Mouse (Mus musculus): ENCODE data around the gene Vip.

Gene Vip

DNA sequence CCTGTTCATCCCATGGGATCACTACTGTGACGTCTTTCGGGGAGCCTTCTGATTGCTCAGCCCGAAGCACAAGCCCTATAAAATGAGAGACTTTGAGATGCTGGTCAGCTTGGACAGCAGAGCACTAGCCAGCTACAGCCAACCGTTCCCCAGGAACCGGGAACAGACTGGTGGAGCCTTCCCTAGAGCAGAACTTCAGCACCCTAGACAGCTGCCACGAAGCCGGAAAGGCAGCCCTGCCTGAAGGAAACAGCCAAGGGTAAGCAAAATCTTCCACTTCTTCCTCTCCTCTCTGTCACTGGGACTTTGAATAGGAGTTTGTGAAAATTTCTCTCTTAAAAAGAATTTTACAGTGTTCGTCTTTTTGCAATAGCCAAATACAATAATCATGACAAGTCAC lies at the start of gene Vip:
TSS of gene Vip (plus strand) at position 107 of the 400 bp plus-strand sequence.
- peak in 1 of 2 experiments; percentile 24 for DNase-seq (ENCODE audit: low spot score in 2 of 2)

DNA sequence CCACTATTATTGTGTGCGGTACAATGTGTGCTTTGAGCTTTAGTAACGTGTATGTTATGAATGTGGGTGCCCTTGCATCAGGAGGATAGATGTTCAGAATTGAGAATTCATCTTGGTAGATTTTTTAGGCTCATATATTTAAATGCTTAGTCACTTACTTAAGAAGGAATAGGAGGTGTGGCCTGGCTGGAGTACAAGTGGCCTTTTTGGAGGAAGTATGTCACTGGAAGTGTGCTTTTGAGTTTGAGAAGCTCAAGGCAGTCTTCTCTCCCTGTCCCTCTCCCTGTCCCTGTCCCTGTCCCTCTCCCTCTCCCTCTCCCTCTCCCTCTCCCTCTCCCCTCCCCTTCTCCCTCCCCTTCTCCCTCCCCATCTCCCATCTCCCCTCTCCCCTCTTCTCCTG lies 48.0 kb upstream of the Vip start:
- no peak for DNase-seq (ENCODE audit: low spot score in 2 of 2)

DNA sequence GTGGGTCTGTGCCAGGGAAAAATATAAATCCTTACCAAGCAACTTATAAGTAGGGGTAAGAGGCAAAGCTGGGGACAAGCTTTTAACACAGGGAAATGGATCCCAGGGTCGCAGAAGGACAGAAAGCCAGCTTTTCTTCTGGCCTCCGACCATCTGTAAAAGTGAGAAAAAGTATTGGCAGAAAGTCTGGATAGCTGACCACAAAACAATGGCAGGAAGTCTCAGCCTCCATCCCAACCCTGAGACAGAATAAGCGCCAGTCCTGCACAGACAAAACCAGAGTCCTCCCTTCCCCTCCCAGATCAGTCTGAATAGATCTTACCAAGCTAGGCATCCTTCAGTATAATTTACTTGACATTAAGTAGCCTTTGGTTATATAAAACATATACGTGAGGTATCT lies 47.0 kb upstream of the Vip start:
- DNase-seq (ENCODE audit: low spot score in 2 of 2) = no peak

DNA sequence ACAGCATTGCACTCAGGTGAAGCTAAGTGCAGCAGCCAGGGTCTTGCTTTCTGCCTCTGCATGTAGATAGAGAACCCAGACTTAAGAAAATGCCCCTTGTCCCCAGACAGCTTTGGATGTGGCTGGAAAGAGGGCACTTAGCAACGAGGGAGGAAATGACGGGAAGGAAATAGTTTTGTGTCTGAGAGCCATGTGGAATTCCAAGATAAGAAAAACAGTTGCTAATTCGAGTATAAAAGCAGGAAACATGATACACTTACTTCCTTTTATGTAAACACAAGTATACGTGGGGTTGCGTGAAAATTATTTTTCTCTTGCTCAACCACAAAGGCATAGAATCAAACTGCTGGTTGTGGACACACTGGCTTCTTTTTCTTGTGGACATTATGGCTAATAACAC lies 45.6 kb upstream of the Vip start, which contains the start of gene Myct1:
TSS of gene Myct1 (plus strand) at position 312 of the 400 bp plus-strand sequence.
- DNase-seq (ENCODE audit: low spot score in 2 of 2) = no peak

DNA sequence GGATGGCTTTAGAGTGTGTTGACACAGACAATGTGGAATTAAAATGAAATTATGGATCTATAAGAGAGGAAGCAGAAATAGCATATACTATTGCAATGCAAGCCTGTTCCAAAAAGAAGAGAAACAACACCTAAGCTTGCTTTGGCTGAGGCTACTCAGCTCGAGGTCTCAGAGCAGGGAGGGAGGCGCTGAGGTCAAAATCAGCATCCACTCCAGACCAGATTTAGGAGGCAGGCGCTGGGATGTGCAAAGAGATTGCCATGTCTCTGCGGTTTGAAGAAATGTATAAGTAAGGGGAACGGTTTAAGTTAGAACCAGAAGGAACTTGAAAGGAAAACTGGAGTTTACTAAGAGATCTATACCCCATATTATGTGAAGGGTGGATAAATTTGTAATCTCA lies 44.6 kb upstream of the Vip start:
- no peak for DNase-seq (ENCODE audit: low spot score in 2 of 2)

DNA sequence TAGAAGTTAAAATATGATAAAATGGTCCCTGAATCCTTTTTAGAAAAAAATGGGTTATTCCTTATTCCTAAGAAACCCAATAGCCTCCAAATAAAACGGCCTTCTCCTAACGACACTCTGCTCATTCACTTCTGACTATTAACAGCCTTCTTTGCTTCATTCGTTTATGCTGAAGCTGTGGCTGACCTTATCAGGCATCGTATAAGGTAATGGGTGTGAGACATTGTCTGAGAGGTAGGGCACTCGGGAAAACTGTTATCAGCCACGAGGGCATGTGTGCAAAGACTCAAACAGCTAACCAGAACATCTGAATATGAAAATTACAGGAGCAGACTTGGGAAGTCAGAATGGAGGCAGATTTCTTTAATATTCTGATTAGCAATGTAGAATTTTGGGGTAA lies 42.5 kb upstream of the Vip start:
- no peak for DNase-seq (ENCODE audit: low spot score in 2 of 2)

DNA sequence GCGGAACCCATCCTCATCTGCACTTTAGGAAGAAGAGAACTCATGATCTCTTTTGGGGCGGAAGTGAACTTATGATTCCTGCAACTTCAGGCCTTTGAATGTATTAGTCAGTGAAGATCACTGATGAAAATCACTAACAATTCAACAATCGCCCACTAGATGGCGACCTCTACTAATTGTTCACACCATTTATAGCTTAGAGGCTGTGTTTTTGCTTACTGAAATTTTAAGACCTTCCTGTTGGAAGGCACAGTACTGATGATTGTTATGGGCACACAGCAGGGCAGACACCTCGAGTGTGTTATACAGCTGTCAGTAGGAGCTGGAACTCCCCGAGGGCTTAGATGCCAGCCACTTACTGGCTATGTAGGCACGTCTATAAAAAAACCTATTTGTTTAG lies 38.9 kb upstream of the Vip start:
- DNase-seq (ENCODE audit: low spot score in 2 of 2) = peak; percentile 50 to 68

DNA sequence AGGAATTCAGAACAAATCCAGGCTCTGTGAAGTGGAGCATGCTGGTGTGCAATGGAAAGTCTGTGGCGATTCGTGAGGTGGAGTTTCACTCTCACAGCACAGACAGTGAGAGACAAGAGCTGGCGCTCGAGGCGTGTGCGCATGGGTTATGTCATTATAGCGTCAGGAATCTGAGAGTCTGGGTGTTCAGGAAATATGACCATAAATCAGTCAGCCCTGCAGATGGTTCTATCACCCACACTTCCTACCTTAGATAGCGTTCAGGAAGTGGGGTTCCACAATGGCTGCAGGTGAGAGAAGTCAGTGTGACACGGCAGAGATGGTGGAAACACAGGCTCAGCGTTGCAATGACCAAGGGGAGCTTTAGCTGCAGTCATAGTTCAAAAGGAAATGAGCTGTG lies 35.5 kb upstream of the Vip start:
- DNase-seq (ENCODE audit: low spot score in 2 of 2) = no peak

DNA sequence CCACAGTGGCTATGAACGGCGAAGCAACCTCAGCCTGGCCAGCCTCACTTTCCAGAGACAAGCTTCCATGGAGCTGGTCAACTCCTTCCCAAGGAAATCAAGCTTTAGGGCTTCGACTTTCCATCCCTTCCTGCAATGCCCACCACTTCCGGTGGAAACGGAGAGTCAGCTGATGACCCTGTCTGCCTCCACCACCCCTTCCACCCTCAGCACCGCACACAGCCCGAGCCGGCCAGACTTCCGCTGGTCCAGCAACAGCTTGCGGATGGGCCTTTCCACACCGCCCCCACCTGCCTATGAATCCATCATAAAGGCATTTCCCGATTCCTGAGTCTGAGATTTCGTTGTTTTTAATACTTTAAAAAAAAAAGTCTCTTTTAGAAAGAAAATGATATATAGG lies 34.6 kb upstream of the Vip start:
- no peak for DNase-seq (ENCODE audit: low spot score in 2 of 2)

DNA sequence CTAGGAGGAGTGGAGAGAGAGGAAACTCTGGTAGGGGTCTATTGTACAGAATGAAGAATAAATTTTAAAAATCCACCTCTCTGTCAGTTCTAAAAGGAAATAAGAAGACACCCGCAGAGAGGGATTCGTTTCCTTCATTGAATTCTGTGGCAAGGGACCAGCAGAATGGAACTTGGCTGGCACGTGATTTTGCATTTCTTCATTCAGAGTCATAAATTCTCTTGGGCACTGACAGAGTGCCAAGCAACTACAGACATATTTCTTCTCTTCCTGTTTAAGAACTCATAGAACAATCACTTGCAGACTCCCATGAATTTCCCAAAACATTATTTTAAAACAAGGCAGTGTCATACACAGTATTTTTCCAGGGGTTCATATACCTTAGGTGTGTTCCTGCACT lies 30.1 kb upstream of the Vip start:
- no peak for DNase-seq (ENCODE audit: low spot score in 2 of 2)

DNA sequence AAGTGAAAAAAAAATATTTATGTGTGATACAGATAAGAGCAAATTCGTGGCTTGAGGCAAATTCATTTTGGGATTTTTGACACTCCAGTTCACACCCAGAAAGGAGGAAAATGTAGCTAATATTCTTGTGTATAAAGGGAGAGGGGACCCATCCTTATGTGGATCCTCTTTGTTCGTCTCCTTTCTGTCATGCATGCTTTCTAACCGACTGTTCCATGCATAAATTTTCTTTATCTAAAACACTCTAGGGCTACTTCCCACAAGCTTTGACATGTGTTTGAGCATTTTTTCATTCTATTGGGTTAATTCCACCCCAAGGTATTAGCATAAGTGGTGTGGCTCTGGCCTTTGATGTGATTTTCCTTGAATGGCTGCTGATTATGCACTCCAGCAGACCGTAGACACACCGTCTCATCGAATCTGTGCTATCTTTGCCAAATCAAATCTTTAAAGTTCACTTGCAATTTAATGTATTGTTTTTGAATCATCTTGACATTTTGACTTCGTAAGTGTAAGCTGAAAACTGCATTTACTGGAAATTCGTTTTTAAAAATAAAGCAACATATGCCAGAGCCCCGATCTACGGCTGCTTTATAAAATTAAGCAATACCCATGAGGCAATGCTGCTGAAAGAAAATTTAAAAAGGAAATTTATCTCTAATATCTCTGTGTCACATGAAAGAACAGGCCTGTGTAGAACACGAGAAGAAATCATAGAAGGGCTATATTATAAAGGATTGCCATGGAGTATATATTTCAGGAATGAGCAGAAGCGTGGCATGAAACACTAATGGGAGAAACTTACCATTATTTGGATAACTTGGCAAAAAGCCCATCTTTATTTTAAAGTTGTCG lies 23.6 kb upstream of the Vip start:
- no peak for DNase-seq (ENCODE audit: low spot score in 2 of 2)

DNA sequence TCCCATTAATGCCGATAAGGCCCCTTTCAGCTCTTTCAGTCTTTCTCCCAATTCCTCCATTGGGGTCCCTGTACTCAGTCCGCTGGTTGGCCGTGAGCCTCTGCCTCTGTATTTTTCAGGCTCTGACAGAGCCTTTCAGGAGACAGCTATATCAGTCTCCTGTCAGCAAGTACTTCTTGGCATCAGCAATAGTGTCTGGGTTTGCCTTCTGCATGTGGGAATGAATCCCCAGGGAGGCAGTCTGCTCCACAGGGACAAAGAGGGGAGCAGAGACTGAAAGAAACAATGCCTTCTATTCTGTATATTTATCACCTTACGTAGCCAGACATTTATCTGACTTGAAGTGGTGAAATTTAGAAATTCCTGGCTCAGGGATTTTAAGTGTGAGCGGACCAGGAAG lies 12.8 kb upstream of the Vip start:
- no peak for DNase-seq (ENCODE audit: low spot score in 2 of 2)

DNA sequence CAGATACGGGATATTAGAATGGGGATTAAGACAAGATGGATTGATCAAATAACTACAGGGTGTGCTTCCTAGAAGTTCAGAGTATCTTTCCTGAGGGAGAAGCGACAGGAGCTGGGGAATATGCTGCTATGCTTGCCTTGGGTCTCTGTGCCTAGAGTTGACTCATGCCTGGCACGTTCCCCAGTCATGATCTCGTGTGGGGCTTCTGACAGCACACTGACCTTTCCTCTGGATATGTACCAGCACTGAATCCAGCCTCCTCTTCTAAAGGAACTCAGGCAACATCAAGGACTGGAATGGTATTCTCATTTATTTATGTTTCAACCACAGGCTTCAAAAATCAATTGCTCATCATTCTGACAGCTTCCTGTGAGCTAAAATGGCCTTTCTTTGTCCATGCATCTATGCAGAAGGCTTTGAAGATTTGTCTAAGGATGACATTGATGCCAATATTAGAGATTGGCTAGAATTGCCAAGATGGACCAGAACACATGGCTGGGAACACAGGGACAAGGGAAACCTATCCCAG lies 5.3 kb upstream of the Vip start:
- no peak for DNase-seq (ENCODE audit: low spot score in 2 of 2)

DNA sequence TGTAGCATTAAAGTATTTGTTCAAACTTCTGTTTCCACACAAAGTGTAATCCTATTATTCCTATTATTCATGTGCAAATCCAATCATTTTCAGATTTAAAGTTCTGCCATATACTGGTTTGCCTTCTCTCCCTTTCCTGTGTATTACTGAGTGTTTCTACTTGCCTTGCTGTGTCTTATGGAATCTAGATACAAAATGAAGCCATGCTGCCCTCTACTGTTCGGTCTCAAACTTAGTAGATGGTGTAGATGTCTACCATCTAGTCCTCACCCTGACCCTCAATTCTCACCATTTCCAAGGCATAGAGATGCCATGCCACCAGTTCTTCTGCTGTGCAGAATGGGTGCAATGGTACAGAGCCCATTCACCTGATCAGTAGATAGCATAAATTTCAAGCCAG lies 4.7 kb upstream of the Vip start:
- DNase-seq (ENCODE audit: low spot score in 2 of 2) = peak in 1 of 2 experiments; percentile 13

DNA sequence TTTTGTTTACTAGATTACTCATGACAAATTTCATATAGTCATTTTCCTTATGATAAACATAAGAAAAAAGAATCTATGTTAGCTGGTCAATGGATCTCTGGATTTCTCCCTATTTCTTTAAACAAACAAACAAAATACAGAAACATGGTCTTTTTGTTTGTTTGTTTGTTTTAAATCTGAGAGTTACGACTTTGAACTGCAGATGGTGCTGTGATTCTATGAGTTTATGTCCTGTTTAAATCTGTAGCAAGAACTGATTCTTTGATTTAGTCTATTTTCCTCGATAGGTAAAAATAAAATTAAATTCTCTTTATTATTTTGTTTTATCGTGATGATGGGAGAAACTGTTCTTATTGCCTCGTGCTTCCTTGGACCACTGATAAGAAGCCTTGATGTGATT lies 1.7 kb upstream of the Vip start:
- no peak for DNase-seq (ENCODE audit: low spot score in 2 of 2)

DNA sequence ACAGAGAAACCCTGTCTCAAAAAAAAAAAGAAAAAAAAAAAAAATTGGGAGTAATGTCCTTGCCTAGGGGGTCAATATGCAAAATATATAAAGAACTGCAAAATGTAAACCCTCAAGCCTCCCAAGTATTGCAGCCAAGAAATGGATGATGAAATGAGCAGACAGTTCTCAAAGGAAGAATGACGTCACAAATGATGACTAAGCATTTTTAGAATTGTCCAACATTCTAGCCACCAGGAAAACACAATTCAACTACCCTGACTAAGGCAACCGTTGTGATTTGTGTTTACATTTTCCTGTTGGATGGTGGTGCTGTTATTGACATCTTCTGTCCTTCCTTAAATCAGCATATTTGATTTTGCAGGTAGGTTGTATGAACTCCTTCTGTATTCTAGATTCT lies 42.3 kb downstream of the Vip start:
- DNase-seq (ENCODE audit: low spot score in 2 of 2) = no peak

DNA sequence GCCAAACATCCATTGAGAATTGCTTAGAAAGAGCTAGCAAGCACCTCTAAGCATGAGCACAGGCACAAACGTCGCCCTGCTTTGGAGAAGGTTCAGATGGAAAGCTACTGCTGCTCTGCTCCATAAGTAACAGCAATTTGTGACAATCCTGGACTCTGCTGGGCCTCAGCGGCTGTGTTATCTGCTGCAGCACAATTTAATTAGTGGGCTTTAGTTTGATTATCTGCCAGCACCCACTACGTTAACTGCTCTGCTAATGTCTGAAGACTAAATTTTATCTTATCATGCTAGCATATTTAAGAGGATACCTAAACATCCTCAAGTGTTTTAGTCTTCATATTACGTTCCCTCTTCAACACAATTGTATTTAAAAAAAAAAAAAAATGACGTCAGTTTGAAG lies 46.6 kb downstream of the Vip start:
- no peak for DNase-seq (ENCODE audit: low spot score in 2 of 2)

DNA sequence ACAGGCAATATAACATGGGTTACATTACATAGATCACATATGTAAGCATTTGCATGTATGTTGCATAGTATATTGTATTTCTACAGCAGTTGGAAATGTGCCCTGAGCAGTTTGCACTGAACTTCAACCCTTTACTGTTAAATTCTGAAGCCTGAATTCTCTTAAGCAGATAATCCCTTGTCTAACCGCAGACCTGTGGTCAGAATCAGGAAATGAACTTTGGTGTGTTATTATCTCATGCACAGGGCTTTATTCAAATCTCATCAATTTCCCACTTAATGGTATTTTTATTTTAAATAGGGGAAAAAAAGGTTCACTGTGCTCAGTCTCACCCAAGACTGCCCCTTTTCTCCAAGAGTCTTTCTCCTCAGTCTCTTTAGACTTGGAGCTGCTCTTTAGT lies 55.3 kb downstream of the Vip start:
- no peak for DNase-seq (ENCODE audit: low spot score in 2 of 2)

Data from spleen, postnatal 10 days (tissue).